Mouse (Mus musculus): ENCODE measurements around the gene Lrp1. TPM values are rescaled to one million over a fixed set of nuclear protein-coding genes. Genes with fewer than 3 reads are reported as not detected.

Gene Lrp1
- 1.3 TPM for polyA plus RNA-seq (2017; shearing (Covaris generic))

DNA sequence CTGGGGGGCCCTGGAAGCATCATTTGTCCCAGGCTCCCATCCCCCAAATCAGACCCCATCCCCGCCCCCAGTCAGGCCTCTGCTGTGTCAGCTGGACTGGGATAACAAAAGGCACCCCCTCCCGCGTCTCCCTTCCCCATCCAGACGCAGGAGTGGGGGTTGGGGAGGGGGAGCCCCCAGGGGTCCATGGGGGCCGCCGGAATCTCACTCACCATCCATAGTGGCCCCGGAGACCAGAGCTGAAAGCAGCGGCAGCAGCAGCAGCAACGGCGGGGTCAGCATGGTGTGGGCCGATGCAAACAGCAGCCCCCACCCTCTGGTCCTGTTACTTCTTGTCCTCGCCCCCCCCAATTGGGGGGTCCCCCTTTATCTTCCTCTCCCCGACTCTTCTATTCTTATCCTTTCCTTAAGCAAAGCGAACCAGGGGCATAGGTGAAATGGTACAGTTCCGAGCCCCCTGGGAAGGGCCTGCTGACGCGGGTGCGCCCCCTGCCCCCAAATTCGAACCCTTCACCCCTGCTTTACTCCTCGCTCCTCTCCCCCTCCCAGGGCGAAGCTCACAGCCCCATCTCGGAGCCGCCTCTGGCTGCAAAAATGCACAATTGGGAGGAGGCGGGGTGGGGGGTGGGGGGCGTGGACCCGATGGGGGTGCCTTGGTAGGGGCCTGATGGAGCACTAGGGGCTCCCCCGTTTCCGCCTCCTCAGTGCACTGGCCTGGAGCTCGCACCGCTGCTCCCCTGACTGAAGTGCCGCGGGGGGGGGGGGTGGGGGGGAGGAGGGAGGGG lies at the start of gene Lrp1:
Lrp1 (minus strand) TSS at position 743 of the 785 bp plus-strand sequence.

DNA sequence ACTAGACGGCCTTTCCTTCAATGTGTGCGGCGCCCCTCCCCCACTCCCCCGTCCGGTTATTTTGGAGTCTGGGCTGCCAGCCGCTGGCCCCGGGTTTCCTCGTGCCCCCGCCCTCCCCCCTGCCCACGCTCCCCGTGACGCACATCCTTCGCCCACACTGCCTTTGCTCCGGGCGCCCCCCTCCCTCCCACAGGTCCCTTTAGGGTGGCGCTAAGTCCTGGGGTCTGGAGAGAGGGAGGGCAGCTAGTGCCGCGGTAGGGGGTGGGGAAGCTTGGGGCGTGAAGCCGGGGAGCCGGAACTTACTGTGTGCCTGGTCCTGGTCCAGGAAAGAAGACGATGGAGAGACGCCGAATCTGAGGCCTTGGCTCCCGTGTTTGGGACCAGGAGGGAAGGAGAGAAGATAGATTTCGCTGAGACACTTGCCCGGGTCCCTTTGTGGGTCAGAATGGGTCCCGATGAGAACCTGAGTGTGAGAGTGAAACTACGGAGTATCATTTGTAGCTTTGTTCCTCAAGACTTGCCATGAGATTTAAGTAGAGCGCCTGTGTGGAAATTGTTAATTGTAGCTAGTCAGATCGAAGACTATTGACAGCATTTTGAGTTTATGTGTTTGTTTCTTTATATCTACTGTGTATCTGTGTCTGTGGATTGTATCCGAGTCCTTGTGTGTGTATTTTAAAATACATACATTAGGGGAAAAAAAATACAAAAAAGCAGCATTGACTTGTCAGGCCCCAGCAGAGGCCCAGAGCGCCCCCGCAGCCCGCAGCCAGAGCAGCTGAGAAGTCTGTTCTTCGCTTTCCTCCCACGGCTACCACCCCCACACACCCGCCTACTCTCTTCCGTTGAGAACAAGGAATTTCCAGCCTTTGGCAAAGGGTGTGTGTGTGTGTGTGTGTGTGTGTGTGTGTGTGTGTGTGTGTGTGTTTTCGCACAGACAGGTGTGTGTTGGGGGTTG lies 47.4 kb upstream of the Lrp1 start, which contains the start of gene Nab2:
Nab2 (minus strand) TSS at position 476 of the 958 bp plus-strand sequence.

DNA sequence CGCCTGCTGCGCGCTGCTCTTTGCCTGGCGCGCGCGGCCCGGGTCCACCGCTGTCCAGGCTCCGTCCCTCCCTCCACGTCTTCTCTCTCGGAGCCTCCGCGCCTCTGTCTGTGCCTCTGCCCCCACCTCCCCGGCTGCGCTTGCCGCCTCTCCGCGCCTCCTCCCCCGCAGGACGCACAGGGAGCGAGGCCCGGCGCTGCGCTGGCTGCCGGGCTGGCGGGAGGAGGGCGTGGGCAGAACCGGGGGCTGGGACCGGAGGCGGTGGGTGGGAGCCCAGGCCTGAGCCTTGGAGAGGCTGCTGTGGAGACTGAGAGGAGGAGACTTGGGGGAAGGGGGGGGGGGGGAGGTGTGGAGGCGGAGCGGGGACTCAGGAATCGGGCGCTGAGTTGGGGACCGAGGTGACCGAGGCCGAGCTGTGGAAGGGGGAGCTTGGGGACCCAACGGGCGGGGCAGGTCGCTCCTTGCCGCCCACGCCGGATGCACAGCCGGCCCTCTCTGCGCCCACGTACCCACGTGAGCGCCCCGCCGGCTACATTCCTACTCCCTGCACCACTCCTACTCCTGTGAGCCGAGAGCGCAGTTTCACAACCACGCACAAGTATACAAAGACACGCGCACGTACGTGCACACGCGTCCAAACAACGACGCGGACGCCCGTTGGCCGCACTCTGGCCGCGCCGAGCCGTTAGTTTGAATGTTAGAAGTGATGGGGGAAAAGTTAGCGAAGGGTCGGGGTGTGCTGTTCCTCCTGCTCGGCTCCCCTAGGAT lies 45.7 kb upstream of the Lrp1 start, which contains the start of gene Nemp1:
Nemp1 (plus strand) TSS at position 401 of the 768 bp plus-strand sequence.

DNA sequence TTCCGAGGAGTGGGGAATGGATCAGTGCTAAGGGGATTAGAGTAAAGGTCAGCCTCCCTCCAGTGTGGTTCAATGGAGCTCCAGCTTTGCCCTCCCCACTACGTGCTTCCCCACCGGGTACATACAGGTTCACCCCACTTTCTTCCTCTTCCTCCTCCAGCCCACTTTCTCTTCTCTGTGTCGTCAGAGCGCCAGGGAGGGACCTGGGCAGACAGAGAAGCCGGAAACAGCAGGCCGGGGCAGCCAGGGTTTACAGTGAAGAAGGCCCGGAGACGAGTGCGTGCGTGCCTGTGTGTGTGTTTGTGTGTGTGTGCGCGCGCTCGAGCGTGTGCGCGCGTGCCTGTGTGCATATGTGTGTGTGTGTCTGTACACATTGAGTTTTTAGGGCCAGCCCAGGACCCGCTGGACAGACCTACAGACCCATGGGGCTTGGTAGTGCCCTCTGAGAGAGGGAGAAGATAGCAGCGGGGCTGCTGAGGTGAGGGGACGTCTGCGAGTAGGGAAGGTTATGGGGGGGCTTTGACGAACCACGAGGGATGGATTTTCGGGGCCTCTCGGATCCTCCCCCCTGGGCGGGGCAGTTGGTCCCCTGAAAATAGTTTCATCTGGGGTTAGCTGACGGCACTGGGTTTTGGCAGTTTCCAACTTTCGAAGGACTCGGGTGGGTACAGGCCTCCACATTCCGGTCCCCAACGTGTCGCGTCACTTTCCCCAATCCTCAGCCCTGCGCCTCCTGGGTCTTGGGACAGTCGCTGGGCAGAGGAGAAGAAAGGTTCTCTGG lies 22.0 kb upstream of the Lrp1 start, which contains the start of gene Stat6:
Stat6 (plus strand) TSS at position 215 of the 781 bp plus-strand sequence.

DNA sequence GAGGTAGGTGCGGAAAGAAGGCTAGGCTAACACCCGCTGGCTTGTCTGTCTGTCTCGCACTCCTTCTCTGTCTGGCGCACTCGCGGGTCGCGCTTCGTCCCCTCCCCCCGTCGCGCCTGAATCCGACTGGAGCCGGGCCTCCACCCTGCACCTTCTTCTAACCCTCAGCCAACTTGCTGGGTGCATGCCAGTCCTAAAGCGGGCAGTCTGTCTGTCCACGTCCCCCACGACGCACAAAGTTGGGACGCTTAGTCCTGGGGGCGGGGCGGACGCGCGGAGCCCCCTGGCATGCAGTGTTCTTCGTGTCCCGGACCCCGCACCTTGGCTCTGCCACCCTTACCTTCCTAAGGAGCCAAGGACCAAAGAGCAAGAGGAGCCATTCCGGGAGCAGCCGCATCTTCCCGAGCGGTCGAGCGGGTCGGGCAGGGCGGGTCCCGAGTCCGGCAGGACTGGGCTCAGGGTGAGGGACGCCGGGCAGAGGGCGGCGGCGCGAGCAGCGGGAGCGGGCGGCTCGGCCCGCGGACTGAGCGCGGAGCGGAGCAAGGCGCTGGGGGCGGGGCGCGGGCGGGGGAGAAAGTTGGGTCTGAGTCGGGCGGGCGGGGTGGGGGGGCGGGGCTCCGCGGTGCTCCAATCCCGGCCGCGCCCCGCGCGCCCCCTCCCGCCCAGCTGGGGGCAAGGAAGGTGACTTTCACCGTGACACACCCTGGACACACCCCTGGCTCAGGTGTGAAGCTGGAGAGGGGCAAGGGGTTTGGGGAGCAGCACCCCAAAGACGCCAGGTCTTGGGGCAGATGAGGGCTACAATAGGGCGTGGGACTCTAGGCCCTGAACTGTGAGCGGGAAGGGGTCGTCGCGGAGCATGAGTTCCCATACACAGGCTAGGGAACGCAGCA lies 86.7 kb downstream of the Lrp1 start, which contains the start of gene Nxph4:
Nxph4 (minus strand) TSS at position 524 of the 893 bp plus-strand sequence.

DNA sequence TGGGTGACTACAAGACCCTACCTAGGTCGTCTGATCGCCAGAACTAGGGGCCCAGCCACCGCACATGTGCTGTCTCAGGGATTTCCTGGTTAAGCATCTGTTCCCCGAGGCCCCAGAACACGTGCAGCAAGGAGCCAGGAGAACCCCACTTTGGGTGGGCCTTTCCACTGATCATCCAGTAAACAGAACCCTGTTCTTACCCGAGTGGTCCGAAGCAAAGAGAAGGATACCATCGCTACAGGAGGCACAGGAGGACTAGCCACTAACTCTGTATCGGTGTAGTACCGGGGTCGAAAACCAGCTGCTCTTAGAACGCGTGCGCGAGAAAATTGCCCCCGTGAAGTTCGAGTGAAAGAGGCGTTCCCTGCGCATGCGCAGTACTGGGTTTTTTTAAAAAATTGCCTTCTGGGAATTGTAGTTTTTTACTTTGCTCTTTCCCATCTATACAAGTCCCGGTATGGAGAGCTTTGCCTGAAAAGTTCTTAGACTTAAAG lies 98.8 kb downstream of the Lrp1 start, which contains the start of gene Shmt2:
Shmt2 (minus strand) TSS at position 357 of the 494 bp plus-strand sequence.

DNA sequence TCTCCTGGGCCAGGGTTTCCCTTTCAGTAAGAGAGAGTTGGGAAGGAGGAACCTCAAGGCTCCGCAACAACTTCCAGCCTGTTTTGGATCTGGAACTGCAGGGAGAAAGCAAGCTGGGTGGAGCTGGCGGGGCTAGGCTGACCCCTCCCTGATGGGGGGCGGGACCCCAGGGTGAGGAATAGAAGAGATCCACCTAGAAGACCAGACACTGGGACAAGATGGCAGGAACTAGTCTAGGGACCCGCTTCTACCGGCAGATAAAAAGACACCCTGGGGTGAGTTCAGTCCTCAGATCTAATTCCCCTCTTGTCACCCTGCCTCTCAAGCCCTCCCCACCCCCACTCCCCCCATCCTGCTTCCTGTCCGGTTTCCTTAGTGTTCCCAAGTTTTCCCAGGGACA lies 106.2 kb downstream of the Lrp1 start, which contains the start of gene Ndufa4l2:
Ndufa4l2 (plus strand) TSS at position 204 of the 400 bp plus-strand sequence.

DNA sequence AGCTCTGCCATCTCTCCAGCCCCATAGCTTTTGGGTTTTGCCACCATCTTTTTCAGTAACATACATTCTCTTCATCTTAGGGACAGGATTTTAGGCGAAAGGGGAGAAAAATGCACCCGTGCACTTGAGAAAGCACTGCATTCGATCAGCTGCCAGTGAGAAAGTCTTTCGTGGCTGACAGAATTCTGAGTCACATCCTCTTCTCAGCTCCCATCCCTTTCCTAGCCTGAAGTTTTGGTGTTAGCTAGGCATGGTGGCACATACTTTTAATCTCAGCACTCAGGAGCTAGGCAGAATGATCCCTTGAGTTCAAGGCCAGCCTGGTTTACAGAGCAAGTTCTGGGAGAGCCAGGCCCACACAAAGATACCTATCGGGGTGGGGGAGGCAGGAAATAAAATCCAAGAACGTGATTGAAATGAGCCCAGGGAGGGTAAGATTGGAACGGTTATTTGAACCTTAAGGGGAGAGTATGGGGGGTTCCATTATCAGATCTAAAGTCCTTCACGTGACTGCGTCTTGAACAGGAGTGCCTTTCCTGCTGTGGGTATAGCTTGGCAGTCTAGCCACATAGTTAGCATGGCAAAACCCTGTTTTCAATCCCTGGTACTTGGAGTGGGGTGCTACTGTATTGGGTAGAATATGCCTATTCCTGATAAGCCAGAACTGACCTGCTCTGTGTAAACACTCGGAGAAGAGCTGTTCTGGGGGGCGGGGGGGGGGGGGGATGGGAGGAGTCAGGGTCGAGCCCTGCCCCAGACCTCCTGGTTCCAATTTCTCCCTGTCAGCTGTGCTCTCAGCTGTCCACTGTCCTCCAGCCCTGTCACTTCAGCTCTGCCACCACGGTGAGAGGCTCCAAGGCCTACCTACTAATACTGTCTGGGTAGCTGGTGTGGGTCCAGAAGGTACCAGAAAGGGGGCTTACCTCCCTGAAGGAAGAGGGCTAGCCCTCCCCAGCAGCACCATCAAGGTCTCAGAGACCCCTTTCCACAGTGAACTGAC lies 119.8 kb downstream of the Lrp1 start, which contains the start of gene Stac3:
Stac3 (plus strand) TSS at position 793 of the 1,000 bp plus-strand sequence.

Other genes with a start within 250 kb of the Lrp1 start
- 11.4 TPM for gene R3hdm2, start 240.8 kb downstream of the Lrp1 start, polyA plus RNA-seq (2017; shearing (Covaris generic))
- 0.47 TPM for gene Stac3, start 119.5 kb downstream of the Lrp1 start, polyA plus RNA-seq (2017; shearing (Covaris generic))
- not detected for gene Ndufa4l2, start 106.2 kb downstream of the Lrp1 start, polyA plus RNA-seq (2017; shearing (Covaris generic))
- 106 TPM for gene Shmt2, start 98.7 kb downstream of the Lrp1 start, polyA plus RNA-seq (2017; shearing (Covaris generic))
- not detected for gene Nxph4, start 86.6 kb downstream of the Lrp1 start, polyA plus RNA-seq (2017; shearing (Covaris generic))
- gene Stat6, start 21.8 kb upstream of the Lrp1 start, polyA plus RNA-seq (2017; shearing (Covaris generic)) = 289 TPM
- gene Nemp1, start 45.8 kb upstream of the Lrp1 start, polyA plus RNA-seq (2017; shearing (Covaris generic)) = 10.1 TPM
- 66.6 TPM for gene Nab2, start 47.4 kb upstream of the Lrp1 start, polyA plus RNA-seq (2017; shearing (Covaris generic))
- not detected for gene Myo1a, start 84.0 kb upstream of the Lrp1 start, polyA plus RNA-seq (2017; shearing (Covaris generic))
- gene Tac2, start 103.3 kb upstream of the Lrp1 start, polyA plus RNA-seq (2017; shearing (Covaris generic)) = not detected
- gene Zbtb39, start 118.4 kb upstream of the Lrp1 start, polyA plus RNA-seq (2017; shearing (Covaris generic)) = 0.43 TPM
- gene Gpr182, start 130.6 kb upstream of the Lrp1 start, polyA plus RNA-seq (2017; shearing (Covaris generic)) = 0.11 TPM
- gene Rdh1, start 138.6 kb upstream of the Lrp1 start, polyA plus RNA-seq (2017; shearing (Covaris generic)) = 0.22 TPM
- gene Rdh16f1, start 138.6 kb upstream of the Lrp1 start, polyA plus RNA-seq (2017; shearing (Covaris generic)) = not detected
- gene Rdh9, start 155.2 kb upstream of the Lrp1 start, polyA plus RNA-seq (2017; shearing (Covaris generic)) = 0.46 TPM
- not detected for gene Rdh16, start 180.0 kb upstream of the Lrp1 start, polyA plus RNA-seq (2017; shearing (Covaris generic))
- gene Rdh19, start 228.8 kb upstream of the Lrp1 start, polyA plus RNA-seq (2017; shearing (Covaris generic)) = not detected
- gene Rdh16f2, start 245.3 kb upstream of the Lrp1 start, polyA plus RNA-seq (2017; shearing (Covaris generic)) = not detected